Mouse (Mus musculus) lung, postnatal 0 days (tissue): ENCODE measurements at regions not wholly inside any gene's neighbourhood (a gene's known extent, or its start where the extent isn't known, plus 50 kb on each side); places are given as distances from the start of the nearest gene placed in this dataset.

Experiments used
- ATAC-seq: fragments of 200-750 bp; cut with Nextera tagmentation; 2 replicates; pipeline ENCODE4 v1.8.0; 2017; ENCODE audit warnings: moderate library complexity
- DNase-seq: peaks from one replicate; pipeline ENCODE4 v3.0.0-alpha.2; 2016; ENCODE audit warnings: low spot score
- H3K27ac ChIP-seq: fragments of 300-500 bp; sonication (generic); 2 replicates; pipeline ENCODE4 v1.5.1; 2014; ENCODE audit warnings: antibody characterized with exemption, mild to moderate bottlenecking, low read length, mixed read lengths
- H3K27me3 ChIP-seq: fragments of 300-500 bp; sonication (generic); replicated peaks from 2 replicates; pipeline ENCODE4 v1.6.1; 2014; ENCODE audit warnings: low read length, mixed read lengths; ENCODE audit not compliant: insufficient read depth
- H3K36me3 ChIP-seq: fragments of 300-500 bp; sonication (generic); 2 replicates; pipeline ENCODE4 v1.6.1; 2014; ENCODE audit warnings: low read length, mixed read lengths; ENCODE audit not compliant: insufficient read depth
- H3K4me1 ChIP-seq: fragments of 300-500 bp; sonication (generic); 2 replicates; pipeline ENCODE4 v1.6.1; 2014; ENCODE audit warnings: antibody characterized with exemption, low read depth, low read length, mixed read lengths; ENCODE audit not compliant: insufficient read depth
- H3K4me2 ChIP-seq: fragments of 300-500 bp; sonication (generic); replicated peaks from 2 replicates; pipeline ENCODE4 v1.6.1; 2014; ENCODE audit warnings: low read depth, mild to moderate bottlenecking, low read length, moderate library complexity, mixed read lengths
- H3K4me3 ChIP-seq: fragments of 300-500 bp; sonication (generic); 2 replicates; pipeline ENCODE4 v1.5.1; 2014; ENCODE audit warnings: low read depth, low read length
- H3K9ac ChIP-seq: fragments of 300-500 bp; sonication (generic); replicated peaks from 2 replicates; pipeline ENCODE4 v1.6.1; 2014; ENCODE audit warnings: low read depth, mild to moderate bottlenecking
- H3K9me3 ChIP-seq: fragments of 300-500 bp; sonication (generic); 2 replicates; pipeline ENCODE4 v1.6.1; 2016; ENCODE audit warnings: low read length, mixed read lengths
- CTCF ChIP-seq: IDR thresholded peaks from 2 replicates; pipeline ENCODE4 v1.5.1; 2016; ENCODE audit warnings: antibody characterized with exemption, mild to moderate bottlenecking
- EP300 ChIP-seq: IDR thresholded peaks from 2 replicates; pipeline ENCODE4 v1.6.1; 2016; ENCODE audit warnings: antibody characterized with exemption, mild to moderate bottlenecking, control low read depth
- WGBS: fragments of 180-500 bp; shearing (Covaris S2); extraction: QIAGEN DNeasy Blood & Tissue Kit; methylation state at CpG from one replicate; pipeline ENCODE4 v1.1.7; 2014; 5-methylcytosine and 5-hydroxymethylcytosine counted together

GRCm38 (mm10) chr3:82271965-82272364, 85.9 kb upstream of the Map9 start:
- Histone ChIP-seq H3K4me2 (no peak overlapping the region), H3K9me3 (no peaks in the 10 kb centered on the region), H3K27me3 (no peaks in the 10 kb centered on the region), H3K36me3 (no peaks in the 10 kb centered on the region), H3K4me3 (no peak overlapping the region), H3K27ac (no peak overlapping the region), H3K9ac (no peak overlapping the region), H3K4me1 (no peaks in the 10 kb centered on the region)
- WGBS: 79% methylated on average over 1 of the region's 1 CpGs
- TF ChIP-seq EP300: no peak
- no peak for TF ChIP-seq CTCF
- DNase-seq: no peak
- ATAC-seq: no peak

GRCm38 (mm10) chr3:82265941-82266340, 91.9 kb upstream of the Map9 start:
- Histone ChIP-seq H3K9me3 (no peaks in the 10 kb centered on the region), H3K27ac (no peak overlapping the region), H3K4me1 (no peaks in the 10 kb centered on the region), H3K27me3 (no peaks in the 10 kb centered on the region), H3K36me3 (no peaks in the 10 kb centered on the region), H3K9ac (no peak overlapping the region), H3K4me2 (no peak overlapping the region), H3K4me3 (no peak overlapping the region)
- DNase-seq: no peak
- ATAC-seq: no peak
- 55% methylated on average over 1 of the region's 1 CpGs for WGBS
- TF ChIP-seq CTCF (no peak), EP300 (no peak)

DNA sequence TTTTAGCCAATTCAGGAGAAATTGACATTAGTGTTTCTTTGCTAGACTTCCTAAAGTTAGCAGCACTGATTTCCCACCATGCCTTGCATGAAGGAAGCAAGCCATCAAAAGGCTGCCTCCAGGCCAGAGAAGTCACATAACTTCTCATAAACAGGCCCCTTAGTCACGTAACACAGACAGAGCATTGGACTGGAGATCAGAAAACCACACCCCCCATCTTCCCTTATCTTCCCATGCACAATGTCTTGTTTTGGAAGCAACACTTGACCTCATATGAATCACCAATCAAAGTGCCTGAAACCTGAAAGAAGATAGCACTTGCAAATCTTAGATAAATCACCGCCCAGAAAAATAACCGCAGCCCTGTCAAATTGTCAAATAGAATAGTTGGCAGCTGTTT, 95.9 kb upstream of the Map9 start:
- 54% methylated on average over 3 of the region's 3 CpGs for WGBS
- Histone ChIP-seq H3K9ac (no peak overlapping the region), H3K9me3 (no peaks in the 10 kb centered on the region), H3K27me3 (no peaks in the 10 kb centered on the region), H3K4me3 (no peak overlapping the region), H3K36me3 (no peaks in the 10 kb centered on the region), H3K27ac (no peak overlapping the region), H3K4me1 (no peaks in the 10 kb centered on the region), H3K4me2 (no peak overlapping the region)
- DNase-seq (no peak), ATAC-seq (no peak)
- TF ChIP-seq EP300: no peak
- TF ChIP-seq CTCF: no peak

DNA sequence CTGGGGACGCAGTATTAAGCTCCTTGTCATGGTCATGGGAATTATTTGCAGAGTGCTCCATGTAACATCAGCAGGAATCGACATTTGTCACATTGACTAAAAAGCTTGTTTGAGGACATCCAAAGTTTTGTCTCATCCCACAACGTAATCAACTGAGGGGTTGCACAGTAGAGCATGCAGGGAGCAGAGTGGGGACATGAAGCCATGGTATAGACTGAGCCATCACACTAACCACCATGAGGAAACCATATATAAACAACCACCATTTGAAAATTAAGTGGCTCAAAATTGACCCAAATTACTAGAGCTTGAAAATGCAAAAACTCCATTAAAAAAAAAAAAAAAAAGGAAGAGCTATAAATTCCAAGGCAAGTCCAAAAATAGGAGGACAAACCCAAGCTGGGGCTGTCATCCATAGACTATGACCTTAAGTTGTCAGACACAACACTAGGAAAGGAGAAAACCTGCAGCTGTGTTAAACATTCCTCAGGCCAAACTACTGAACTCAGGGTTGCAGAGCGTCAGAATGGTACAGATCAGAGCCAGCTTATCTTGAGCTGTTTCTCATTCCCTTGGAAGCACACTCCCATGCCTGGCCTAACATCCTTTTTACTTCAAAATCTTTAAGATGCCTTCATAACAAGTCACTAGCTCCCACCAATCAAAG, 97.7 kb upstream of the Map9 start:
- H3K27ac ChIP-seq: no peak overlapping the region
- H3K27me3 ChIP-seq: no peaks in the 10 kb centered on the region
- H3K4me2 ChIP-seq: no peak overlapping the region
- WGBS: 60% methylated on average over 4 of the region's 4 CpGs
- no peak overlapping the region for H3K4me3 ChIP-seq
- no peaks in the 10 kb centered on the region for H3K4me1 ChIP-seq
- no peak for TF ChIP-seq EP300
- no peak for TF ChIP-seq CTCF
- ATAC-seq (no peak), DNase-seq (peak; percentile 36)
- no peak overlapping the region for H3K9ac ChIP-seq
- no peaks in the 10 kb centered on the region for H3K36me3 ChIP-seq
- no peaks in the 10 kb centered on the region for H3K9me3 ChIP-seq

- H3K36me3 ChIP-seq: no peaks in the 10 kb centered on the region
- WGBS: 38% methylated on average over 3 of the region's 3 CpGs
- ATAC-seq (peak; percentile 64), DNase-seq (peak; percentile 31)
- H3K27me3 ChIP-seq: no peaks in the 10 kb centered on the region
- H3K27ac ChIP-seq: no peak overlapping the region
- H3K4me2 ChIP-seq: no peak overlapping the region
- TF ChIP-seq CTCF (no peak), EP300 (peak; percentile 35)
- H3K4me1 ChIP-seq: peaks cover 4% of the 10 kb centered on the region; the same call in 1 of the 2 replicates
- H3K9me3 ChIP-seq: no peaks in the 10 kb centered on the region
- H3K9ac ChIP-seq: no peak overlapping the region
- H3K4me3 ChIP-seq: no peak overlapping the region
Observed at GRCm38 (mm10) chr3:82250796-82251261, 105.2 kb upstream of the Gucy1a1 start.

DNA sequence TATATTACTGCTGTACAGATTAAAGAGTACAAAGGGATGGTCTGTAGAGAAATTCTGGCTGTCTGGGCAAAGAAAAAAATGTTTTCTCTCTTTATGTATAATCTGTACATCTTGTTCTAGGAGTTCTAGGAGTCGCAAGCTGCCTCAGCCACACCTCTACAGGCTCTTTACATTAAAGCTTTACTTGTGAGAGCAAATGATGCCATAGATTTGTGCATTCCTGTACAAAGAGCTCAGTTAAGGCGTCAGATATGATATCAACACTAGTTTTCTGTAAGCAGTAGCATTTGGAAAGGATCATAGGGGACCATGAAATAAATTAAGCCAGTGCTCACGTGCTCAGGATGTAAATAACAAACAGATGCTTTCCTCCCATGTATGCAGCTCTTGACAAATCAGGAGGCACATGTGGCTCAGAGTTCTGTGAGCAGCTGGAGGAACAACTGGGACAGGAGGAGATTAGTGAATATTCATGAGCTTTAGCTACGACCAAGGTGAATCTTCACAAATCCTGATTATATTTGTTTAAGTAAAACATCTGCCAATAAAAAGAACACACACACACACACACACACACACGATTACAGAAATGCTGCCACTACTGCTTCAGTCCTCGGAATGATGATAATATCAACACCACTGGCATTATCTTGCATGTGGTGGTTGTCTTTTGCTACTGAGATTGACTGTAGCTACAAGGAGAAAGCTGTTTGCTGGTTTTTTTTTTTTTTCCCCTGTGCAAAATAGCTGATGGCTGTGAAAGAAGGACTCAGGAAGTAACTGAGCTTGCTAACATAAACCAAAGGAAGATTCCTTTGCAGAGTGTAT, 104.6 kb upstream of the Gucy1a1 start:
- Histone ChIP-seq H3K4me2 (no peak overlapping the region), H3K9ac (no peak overlapping the region), H3K27me3 (no peaks in the 10 kb centered on the region), H3K9me3 (no peaks in the 10 kb centered on the region), H3K4me3 (no peak overlapping the region), H3K4me1 (peaks cover 4% of the 10 kb centered on the region; the same call in 1 of the 2 replicates), H3K27ac (peak overlapping the region; percentile 51; the same call in 1 of the 2 replicates), H3K36me3 (no peaks in the 10 kb centered on the region)
- 25% methylated on average over 6 of the region's 6 CpGs for WGBS
- no peak for DNase-seq
- no peak; the same call in 1 of the 2 replicates for ATAC-seq
- TF ChIP-seq CTCF (no peak), EP300 (no peak)
